Mouse (Mus musculus) embryonic fibroblast, embryonic 13.5 days (primary cell): ENCODE measurements at regions not wholly inside any gene's neighbourhood (a gene's known extent, or its start where the extent isn't known, plus 50 kb on each side); places are given as distances from the start of the nearest gene placed in this dataset.

Experiments
- CTCF ChIP-seq: IDR thresholded peaks from 2 replicates; pipeline ENCODE4 v1.5.1; 2011; ENCODE audit warnings: mild to moderate bottlenecking, control low read depth, low read length, moderate library complexity, borderline replicate concordance; ENCODE audit not compliant: insufficient read depth
- POLR2A ChIP-seq: IDR thresholded peaks from 2 replicates; pipeline ENCODE4 v1.6.1; 2011; ENCODE audit warnings: low read depth, mild to moderate bottlenecking, control low read depth, low read length, moderate library complexity

DNA sequence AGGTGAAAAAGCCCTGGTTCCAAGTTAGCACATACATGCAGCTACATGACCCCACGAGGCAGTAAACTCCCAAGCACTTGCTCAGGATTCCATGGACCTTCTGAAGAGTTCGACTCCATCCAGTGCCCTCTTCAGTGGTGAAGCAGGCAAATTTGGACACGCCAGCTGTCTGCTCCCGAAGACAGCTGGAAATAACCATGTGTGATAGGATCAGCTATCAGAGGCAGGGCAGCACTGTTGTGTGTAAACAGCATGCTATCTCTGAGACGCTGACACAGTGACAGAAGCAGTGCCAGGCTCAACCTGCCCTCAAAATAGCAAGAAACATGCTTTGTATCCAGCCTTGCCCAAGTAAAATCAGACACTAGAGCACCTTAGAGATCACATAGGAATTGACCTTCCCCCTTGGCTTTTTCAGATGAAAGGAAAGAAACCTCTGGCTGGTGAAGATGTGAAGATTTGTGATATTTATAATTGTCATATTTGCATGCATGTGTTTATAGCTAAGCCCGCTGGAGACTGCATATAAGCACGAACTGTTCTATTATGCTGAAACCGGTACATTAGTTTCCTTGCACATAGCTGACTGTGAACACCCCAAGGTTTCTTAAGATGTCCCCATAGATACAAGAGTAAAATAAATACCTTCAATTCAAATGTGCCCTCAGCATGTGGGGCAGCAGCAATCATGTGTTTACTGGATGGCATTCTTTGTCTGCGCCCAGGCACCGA is 146.4 kb upstream of the Nrip1 start:
- TF ChIP-seq CTCF (no peak), POLR2A (no peak)
